Mouse (Mus musculus) G1E (cell line): ENCODE results near the gene Sprr3.

Source experiments
- CTCF ChIP-seq: IDR thresholded peaks from 2 replicates; pipeline ENCODE4 v1.5.1; 2012; ENCODE audit warnings: low read depth, low read length, inconsistent platforms, mixed read lengths
- GATA1 ChIP-seq: IDR thresholded peaks from 2 replicates; pipeline ENCODE4 v1.6.1; 2012; ENCODE audit warnings: borderline replicate concordance, low read length, inconsistent platforms, mixed read lengths

DNA sequence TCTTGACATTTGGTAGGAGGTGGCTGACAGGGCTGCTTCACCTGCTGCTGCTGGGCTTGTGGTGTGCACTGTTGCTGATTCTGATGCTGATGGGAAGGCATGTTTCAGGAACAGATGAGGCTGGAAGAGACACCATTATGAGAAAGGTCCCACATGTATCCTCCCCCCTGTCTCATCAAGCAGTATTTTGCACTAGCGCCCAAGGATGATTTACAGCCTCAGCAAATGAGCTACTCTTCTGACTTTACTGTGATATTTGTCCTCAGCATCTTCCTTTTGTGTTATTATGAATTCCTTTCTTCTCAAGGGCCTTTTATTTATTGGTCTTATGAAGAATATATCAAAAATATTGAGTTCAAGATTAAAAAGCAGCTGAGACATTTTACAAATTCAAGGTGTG lies 41.9 kb upstream of the Sprr3 start, which contains the start of gene Sprr4:
- TF ChIP-seq CTCF (no peak), GATA1 (no peak)
